Mouse (Mus musculus) naive thymus-derived CD4-positive, alpha-beta T cell, adult 2 months (primary cell): ENCODE data around the gene Asb15.

Experiments used
- DNase-seq: peaks from one replicate; pipeline ENCODE4 v3.0.0-alpha.2; 2011; ENCODE audit warnings: low read depth

Asb15 gene

DNA sequence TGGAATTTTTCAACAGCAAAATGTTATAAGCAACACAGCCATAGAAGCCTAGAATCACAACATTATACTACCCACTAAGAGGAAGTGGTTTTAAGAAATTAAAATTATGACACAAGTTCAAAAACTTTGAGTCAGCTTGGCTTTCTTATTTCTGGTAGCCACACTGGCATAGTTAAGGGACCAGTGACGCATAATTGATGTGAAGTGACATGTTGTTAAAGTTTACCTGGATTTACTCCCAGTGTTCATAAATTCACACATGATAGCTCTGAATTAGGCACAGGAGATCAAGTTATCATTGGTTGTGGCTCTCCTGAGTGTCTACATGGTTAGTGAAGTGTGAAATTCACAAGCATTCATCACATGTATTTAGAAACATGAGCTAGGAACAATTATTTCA lies 36.9 kb downstream of the Asb15 start:
- DNase-seq: no peak

DNA sequence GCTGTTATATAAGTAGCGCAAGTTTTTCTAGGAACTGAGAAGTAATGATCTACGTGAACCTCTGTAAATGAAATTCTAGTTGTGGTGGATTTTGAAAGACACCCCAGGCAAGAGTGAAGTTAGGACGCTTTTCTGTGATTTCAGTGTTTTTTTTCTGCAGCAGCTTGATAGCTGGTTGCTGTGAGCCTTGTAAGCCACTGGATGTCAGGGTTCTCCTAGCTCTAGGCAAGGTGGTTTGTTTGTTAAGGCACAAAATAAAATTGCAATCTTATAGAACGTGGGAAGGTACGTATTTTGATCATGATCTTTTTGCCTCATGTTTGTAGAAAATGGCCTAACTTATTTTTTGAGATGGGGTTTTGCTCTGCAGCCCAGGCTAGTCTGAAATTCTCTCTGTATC lies 41.0 kb downstream of the Asb15 start:
- DNase-seq: no peak

DNA sequence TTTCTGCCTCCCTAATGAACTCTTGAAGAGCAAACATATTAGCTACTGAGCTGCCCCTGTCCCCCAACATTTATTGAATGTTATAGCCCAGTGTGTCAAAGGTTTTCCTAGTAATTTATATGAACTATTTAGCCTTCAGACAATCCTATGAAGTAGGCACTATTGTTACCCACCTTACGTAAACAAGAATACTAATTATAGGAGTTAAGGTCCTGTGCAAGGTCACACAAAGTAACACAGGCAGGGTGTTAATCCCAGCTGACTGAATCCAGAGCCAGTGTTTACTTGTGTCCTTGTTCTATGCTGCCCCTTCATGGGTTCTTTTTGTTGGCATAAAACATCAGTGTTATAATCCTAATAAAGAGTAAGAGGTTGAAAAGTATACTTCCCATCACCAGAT lies 41.8 kb downstream of the Asb15 start:
- DNase-seq: no peak

DNA sequence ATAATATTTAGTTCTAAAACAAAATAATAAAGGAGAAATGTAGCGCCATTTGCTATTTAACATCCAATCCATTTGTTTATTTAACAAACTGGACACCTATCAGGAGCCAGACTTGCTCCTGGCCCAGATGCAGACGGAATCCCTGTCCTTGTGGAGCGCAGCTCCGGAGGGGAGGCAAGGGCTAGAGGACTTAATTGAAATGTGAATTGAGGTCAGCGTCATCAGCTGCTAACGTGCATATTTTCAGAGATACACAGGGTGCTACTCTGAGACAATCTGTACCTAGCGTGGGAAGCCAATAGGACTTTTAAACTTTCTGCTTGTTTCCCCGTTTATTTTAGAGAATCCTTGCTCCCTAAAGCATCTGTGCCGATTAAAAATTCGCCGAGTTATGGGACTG lies 42.3 kb downstream of the Asb15 start:
- no peak for DNase-seq

DNA sequence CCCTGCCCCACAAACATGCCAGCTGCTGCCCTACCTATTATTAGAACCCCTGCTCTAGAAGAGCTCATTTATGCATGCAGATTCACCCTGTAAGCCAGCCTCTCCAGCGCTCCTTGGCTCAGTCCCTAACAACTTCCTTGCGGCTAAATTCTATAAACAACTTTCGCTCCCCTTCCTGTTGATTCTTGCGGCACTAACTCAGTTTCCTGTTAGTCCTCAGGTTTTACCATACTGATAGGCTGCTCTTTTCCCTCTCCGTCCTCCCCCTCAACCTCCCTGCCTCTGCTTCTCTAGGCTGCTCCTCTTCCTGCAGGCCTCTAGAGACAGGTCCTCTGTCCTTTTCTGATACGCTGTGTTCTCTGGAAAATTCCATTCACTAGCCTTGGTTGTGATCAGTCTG lies 43.2 kb downstream of the Asb15 start:
- no peak for DNase-seq

DNA sequence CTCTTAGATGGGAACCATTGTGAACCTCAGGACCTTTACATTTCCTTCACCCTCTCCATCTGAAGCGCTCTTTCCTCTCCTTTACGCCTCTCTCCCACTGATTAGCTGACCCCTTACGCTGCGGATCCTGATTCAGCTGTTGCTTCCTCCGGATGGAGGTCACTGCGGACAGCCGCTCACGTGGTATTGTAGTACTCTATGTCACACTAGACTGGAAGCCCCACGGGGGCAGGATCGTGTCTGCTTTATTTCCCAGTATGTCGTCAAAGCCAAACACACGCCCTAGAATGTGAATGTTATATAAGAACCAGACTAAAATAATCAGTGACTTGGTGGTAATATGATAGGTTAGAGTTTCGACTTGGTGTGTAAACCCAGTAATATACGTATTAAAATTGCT lies 44.5 kb downstream of the Asb15 start:
- no peak for DNase-seq

DNA sequence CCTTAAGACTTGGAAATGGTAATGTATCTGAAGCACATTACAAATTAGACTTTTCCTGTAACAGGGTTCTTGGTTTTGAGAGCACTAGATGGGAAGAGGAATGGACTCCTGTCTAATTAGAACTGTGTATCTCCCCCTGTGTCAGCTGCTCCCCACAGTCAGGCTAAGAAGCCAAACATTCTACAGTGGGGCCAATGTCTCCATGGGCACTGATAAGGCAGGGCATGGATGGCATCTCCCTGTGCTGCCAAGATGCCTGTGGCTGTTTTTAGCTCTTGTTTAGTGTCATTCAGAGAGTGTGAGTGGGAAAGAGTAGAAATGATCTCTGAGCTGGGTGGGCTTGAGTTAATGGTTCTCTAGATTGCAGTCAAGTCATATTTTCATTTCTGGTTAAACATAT lies 45.4 kb downstream of the Asb15 start:
- DNase-seq: no peak

DNA sequence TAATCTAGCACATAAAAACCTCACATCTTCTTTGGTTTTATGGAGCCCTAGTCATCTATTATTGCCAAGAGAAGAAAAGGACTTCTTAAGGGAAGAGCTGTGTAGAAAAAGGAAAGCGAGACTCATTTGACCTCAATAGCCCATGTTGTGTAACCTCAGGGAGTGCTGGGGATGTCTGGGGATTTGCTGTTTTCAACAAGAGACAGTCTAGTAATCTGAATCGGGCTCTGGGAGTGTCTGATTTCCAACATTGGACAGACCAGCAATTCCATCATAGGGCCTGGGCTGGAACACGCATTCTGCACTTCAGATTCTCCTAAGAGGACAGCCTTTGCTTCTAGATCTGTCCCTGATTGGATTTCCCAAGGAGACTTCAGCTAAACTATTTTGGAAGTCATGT lies 55.5 kb downstream of the Asb15 start:
- no peak for DNase-seq

DNA sequence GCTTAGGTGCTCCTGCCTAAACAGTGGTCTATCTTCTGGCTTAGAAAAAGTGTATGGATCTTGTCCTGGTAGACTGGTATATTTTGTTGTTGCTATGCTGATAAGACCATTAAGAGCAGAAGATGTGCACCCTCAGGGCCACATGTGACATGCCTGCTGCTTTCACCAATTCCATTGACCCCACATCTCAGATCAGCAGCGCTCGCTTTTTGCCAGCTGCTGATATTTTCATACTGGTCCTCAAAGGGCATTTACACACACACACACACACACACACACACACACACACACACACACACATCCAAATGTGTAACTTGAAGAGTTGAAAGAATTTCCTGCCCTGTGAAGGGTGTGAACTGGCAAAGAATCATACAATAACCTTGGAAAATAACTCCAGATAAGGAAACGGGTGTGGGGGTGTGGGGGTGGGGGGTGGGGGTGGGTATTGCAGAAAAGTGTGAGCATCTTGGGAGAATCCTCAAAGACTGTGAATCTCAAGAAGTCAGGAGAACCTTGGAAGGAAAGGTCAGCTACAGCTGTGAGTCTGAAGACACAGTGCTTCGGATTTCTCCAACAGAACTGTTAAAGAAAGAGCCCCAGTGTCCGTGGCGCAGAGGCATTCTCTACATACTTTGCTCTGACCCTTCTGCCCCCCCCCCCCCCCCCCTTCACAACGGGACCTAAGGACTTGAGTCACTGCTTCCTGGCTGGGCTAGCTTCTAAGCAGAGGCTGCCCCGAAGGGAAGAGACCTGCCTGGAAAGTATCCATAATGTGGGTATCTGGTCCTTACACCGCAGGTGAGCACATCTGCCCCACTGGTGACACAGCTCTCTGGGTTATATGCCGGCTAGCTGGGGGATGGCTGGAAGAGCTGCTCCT lies 57.7 kb downstream of the Asb15 start:
- DNase-seq: no peak

DNA sequence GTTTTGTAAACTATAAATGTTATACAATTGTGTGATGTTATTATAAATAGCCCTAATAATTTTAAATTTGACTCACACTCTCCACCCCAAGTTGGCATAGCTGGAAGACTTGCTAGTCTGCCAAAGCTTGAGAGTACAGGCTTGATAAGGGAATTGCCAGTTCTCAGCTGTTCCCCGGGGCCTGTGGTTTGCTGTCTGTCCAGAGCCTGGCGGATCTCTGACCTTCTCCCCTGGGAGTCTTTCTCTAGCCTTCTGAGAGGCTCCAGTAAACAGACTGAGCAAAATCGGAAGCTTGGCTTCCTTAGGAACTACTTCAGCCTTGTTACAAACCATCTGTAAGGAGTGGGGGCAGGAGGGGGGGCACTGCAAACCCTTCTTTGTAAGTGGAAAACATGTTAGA lies 58.9 kb downstream of the Asb15 start:
- DNase-seq: no peak

DNA sequence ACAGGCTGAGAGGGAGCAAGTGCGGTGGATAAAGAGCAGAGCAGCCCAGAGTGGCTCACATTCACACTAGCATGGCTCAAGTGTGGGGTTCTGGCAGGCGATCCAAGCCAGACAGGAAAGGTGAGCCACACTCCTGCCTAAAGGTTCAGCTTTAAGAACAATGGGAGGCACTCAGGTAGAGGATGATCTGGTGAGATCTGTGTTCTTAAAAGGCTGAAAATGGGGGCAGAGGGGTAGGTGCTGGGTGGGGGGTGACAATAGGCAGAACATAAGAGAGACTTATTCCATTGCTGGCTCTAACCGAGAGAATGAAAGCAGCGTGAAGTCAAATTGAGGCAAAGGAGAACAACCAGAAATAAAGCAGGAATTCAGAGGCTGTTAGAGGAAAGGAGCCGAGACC lies 62.3 kb downstream of the Asb15 start:
- DNase-seq: no peak

DNA sequence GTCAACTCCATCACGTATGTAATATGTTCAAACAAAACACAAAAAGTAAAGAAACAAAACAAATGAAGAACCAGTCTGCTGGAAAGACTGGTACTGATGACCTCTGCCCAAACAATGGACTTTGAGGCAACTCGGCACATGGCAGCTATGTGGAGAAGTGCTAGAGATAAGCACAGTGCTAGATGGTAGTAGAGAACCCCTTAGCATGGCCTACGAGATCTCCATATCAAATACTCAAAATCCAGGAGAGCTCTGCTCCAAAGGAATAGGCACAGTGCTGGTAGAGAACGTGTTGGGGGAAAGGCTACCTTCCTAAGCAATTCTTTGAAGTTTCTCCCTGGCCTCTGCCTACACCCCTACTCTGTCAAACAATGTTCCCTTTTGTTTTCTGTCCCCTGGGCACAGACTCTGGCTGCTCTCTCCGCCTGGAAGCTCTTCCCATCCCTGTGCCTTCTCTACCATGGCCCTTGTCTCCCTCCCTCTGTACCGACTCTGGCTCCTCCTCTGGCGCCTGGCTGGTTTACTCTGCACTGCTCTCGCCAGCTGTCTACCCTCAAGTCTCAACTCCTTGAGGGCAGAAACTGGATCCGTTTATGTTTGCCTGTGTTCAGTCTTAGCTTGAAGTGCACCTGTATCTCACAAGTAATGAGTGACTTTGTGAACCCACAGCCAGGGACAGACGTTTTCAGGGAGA lies 63.7 kb downstream of the Asb15 start:
- no peak for DNase-seq

DNA sequence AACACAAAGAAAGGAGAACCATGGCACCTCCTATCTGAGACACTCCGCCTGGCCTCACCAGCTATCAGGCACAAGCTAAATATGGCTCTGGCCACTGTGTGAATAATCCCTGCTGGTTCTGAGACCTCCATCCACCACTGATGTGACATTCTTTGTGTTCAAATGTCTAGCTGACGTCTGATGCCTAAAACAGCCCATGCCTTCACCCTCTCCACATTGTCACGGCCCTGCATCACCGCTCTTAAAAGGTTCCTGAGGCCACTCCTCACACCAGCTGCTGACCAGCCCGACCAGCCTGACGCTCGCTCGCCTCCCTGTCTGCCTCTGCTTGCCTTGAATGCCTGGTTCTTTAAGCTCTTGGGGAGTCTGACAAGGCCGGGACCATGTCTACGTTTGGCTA lies 69.6 kb downstream of the Asb15 start, which contains the start of gene Lmod2:
Gene Lmod2 (plus strand): TSS at position 263 of the 400 bp plus-strand sequence.
- DNase-seq: no peak

DNA sequence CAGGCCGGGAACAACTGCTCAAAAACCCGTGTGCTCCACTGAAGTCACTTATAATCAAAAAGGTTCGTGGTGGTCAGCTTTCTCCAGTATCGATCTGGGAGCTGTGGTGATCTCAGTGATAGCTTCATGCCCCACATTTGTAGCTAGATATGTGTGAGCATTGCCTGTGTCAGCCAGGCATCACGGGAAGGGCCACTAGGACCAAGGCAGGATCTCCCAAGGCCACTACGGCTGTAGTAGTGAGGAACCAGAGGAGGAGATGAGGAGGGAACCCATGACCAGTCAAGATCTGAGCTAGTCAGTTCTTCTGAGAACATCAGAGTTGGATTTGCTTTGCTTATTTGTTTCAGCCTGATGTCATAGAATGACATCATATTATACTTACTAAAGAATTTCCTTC lies 71.2 kb downstream of the Asb15 start:
- DNase-seq: no peak

DNA sequence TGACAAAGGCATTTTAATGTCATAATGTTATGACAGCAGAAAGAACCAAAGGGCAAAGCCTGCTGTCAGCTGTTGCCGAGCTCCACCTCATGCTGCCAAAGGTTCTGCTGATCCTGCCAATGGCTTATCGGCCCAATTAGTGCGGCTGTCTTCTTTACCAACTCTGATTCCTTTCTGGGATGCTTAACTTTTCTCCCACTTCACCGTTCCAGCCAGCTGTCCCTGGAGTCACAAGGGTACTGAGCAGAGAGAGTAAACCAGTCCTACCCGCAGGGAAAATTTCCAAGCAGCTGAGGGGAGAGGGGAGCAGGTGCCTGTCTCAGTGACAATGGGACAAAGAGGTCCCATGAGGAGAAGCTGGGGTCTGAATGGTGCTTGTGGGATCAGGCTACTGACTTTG lies 71.7 kb downstream of the Asb15 start:
- DNase-seq: no peak

DNA sequence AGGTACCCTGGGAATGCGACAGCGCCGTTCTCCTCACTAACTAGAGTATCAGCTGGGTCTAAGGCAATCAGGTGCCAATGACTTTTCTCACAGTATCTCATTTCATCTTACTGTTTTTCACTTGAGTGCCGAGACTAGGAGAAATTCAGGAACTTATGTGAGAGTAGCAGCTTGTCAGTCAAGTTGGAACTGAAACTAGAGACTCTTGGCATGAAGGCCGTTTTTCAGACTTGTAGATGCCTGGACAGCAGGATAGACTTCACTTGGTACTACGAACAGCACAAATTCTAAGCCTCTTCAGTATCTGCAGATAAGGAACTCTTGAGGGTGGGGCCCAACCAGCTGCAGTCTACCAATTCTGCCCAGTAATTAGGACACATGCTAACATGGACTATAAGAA lies 72.2 kb downstream of the Asb15 start:
- no peak for DNase-seq

DNA sequence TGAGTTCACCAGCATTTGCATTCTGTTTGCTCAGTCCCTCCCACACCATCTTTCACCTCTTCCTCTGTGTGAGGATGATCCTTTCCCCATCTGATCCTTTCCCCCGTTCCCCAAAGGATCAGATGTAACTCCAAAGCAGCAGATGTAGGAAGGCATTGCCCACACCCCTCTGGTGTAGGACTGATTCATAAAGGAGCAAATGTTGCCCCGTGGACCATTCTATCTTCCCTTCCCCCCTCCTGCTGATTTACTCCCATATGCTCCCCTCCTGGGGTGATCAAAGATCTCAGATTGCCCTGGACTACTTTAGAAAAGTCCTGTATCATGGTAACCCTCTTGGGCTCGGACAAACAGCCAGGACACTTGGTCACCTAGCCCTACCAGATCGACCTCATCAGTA lies 72.8 kb downstream of the Asb15 start:
- DNase-seq: no peak

DNA sequence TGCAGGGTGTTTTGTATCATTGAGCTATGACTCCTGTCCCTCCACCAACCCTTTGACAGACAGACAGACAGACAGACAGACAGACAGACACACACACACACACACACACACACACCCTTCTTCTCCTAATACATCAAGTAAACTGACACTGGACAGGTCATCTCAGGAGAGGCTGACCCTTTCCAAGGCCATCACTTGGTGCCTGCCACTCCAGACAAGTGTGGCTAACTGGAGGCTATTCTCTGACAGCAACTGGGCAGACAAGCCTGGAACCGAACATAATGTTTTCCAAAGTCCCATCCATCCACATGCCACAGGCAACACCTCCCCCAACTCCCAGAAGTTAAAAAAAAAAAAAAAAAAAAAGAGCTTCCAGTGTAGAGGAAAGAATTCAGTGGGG lies 73.7 kb downstream of the Asb15 start:
- DNase-seq: no peak

DNA sequence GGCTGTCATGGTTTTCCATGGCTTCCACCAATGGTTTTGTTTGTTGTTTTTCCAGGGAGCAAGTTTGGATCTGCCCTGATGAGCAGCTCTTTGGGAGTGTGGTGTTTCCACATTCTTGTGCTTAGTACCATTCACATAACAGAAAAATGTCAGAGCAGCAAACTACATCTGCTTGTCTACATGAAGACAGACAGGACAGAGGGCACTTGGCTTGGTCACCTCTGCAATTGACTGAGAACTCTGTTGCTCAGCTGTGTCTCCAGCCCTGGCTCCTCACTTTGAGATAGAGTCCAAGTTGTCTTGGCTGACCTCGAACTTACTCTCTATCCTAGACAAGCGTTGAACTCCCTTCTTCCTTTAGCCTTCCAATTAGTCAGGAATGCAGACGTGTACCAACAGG lies 74.4 kb downstream of the Asb15 start:
- DNase-seq: no peak

DNA sequence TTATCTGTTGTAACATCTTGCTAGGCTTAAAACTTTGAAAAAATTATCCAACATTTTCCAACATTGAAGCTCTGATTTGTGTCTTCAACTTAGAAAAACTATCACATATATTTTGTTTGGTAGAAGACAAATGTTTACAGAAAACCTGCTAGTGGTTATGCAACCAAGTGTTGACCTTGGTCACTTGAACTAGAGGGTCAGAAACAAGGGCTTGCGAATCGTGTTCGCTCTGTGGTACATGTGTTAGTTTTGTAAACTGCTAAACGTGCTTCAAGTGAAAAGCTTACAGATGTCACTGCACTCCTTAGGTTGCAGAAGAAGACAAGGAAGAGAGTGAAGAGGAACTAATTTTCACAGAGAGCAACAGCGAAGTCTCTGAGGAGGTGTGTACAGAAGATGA lies 75.0 kb downstream of the Asb15 start:
- no peak for DNase-seq

DNA sequence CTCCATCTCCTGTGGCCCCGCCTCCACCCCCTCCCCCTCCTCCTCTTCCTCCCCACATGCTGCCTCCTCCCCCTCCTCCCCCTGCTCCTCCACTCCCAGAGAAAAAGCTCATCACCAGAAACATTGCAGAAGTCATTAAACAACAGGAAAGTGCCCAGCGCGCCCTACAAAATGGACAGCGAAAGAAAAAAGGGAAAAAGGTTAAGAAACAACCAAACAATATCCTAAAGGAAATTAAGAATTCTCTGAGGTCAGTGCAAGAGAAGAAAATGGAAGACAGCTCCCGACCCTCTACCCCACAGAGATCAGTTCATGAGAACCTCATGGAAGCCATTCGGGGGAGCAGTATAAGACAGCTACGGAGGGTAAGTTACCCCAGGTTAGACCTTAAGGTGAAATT lies 76.3 kb downstream of the Asb15 start:
- DNase-seq: no peak

DNA sequence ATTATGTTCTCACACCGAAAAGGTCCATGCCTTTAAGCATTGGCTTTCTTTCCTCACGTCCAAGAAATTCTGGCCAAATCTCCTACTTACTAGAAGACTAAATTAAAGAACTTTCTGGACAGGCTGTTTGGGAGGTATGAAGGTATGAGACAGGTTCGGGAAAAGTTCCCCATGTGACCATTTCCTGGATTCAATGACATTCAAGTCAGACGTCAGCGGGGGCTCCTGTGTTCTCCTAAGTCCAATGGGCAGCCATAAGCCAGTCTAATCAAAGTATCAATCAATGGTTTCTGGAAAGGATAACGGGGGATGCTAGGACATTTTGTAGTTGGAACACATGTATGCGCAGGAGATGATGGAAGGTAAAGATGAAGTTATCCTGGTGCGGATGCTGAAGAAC lies 77.7 kb downstream of the Asb15 start:
- DNase-seq: no peak

DNA sequence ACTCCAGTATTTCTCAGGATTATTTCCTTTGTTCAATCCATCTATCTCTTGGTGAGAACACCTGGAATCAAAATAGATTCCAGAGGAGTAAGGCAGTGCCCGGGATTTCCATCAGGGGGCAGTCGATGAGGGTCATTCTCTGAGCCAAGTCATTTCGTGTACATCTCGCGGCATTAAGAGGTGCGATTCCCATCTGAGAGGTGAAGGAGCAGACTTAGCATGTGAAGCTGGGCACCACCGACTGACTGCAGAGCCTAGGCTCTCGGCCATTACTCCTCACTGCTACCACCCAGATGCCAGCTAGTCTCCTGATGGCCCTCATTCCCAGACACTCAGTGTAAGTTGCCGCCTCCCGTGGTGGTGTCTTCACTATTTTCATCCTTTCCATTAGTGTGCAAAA lies 78.6 kb downstream of the Asb15 start:
- DNase-seq: no peak

DNA sequence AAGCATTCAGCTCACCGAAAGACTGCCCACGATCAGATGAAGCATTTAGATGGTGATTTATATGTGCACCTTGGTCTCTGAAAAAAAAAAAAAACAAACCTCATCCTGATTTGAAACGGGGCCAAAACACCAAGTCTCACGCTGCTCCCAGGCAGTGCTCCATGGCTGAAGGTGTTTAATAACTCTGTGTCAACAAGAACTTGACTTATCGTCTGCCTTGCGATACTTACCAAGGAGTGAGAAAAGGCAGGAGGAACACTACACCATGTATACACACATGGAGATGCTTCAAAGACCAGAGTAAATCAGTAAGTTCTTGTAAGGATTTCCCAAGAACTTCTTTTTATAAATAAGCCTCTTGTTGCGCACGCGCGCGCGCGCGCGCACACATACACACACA lies 79.6 kb downstream of the Asb15 start:
- no peak for DNase-seq
